Comparison of ENCODE assay signal across 8 mouse cellular contexts in genomic region chr4:10859911-10860581, GRCm38 (mm10). TPM values are rescaled to one million over a fixed set of nuclear protein-coding genes. Genes with fewer than 3 reads are reported as not detected.
DNase-seq lines count a peak whose midpoint lies in the region; ATAC-seq and TF ChIP-seq lines count a peak whose summit lies in the region.

No protein-coding gene starts in this region.

- WGBS in heart, embryonic 16.5 days = 35% methylated on average over 10 of the region's 12 CpGs
- 42% methylated on average over 11 of the region's 12 CpGs for WGBS in embryonic facial prominence, embryonic 12.5 days
- WGBS in intestine, postnatal 0 days = 53% methylated on average over 9 of the region's 12 CpGs
- 56% methylated on average over 10 of the region's 12 CpGs for WGBS in neural tube, embryonic 12.5 days

- no peak for DNase-seq in heart, adult 9 months (ENCODE audit: low spot score in 2 of 2)
- DNase-seq in adipocyte (ENCODE audit: low spot score) = no peak
- DNase-seq in testis, postnatal 10 days (ENCODE audit: low spot score) = no peak

- H3K4me2 ChIP-seq in heart, embryonic 16.5 days (ENCODE audit: low read depth, low read length) = peak overlapping the region; percentile 41
- peak overlapping the region; percentile 22; the same call in 1 of the 2 replicates for H3K4me2 ChIP-seq in embryonic facial prominence, embryonic 12.5 days (replicated peaks)
- peak overlapping the region; percentile 37 for H3K4me2 ChIP-seq in intestine, postnatal 0 days (replicated peaks; ENCODE audit: low read depth)
- peak overlapping the region; percentile 21; the same call in 1 of the 2 replicates for H3K4me2 ChIP-seq in neural tube, embryonic 12.5 days (replicated peaks)

- peak; percentile 41; the same call in 1 of the 2 replicates for ATAC-seq in heart, embryonic 16.5 days (replicated peaks; ENCODE audit: extremely low read depth, insufficient read depth, low FRiP score)
- peak; percentile 81 for ATAC-seq in embryonic facial prominence, embryonic 12.5 days (ENCODE audit: insufficient number of reproducible peaks, insufficient read depth, low FRiP score, low TSS enrichment)
- ATAC-seq in intestine, postnatal 0 days = peak; percentile 70
- ATAC-seq in neural tube, embryonic 12.5 days (ENCODE audit: low FRiP score, low read depth) = peak; percentile 71

- no peak overlapping the region for H3K9ac ChIP-seq in heart, embryonic 16.5 days (ENCODE audit: low read length)
- no peak overlapping the region for H3K9ac ChIP-seq in embryonic facial prominence, embryonic 12.5 days
- no peak overlapping the region for H3K9ac ChIP-seq in intestine, postnatal 0 days (ENCODE audit: low read depth, low read length)
- no peak overlapping the region for H3K9ac ChIP-seq in neural tube, embryonic 12.5 days

- H3K4me1 ChIP-seq in heart, embryonic 16.5 days (ENCODE audit: control insufficient read depth, insufficient read depth, low read length) = no peaks in the 10 kb centered on the region
- peaks cover 6% of the 10 kb centered on the region; the same call in 1 of the 2 replicates for H3K4me1 ChIP-seq in E14TG2a.4 (replicated peaks; ENCODE audit: low read depth, low read length)
- no peaks in the 10 kb centered on the region for H3K4me1 ChIP-seq in embryonic facial prominence, embryonic 12.5 days
- 0 out of 2 replicates have a peak, but pooled peaks cover 5% of the 10 kb centered on the region for H3K4me1 ChIP-seq in intestine, postnatal 0 days (replicated peaks; ENCODE audit: control insufficient read depth, insufficient read depth, low read length)
- no peaks in the 10 kb centered on the region for H3K4me1 ChIP-seq in neural tube, embryonic 12.5 days

- no peak for TF ChIP-seq CTCF in E14TG2a.4 (conservative IDR thresholded peaks at IDR 0.05; ENCODE audit: low read length)
- TF ChIP-seq CTCF in intestine, postnatal 0 days (IDR thresholded peaks at IDR 0.05; ENCODE audit: low read depth) = peak; percentile 41

- no peaks in the 10 kb centered on the region for H3K27me3 ChIP-seq in heart, embryonic 16.5 days (ENCODE audit: control insufficient read depth, insufficient read depth, low read length)
- 0 out of 2 replicates have a peak, but pooled peaks cover 4% of the 10 kb centered on the region for H3K27me3 ChIP-seq in E14TG2a.4 (ENCODE audit: insufficient read depth, low read length)
- 0 out of 2 replicates have a peak, but pooled peaks cover 3% of the 10 kb centered on the region for H3K27me3 ChIP-seq in embryonic facial prominence, embryonic 12.5 days
- no peaks in the 10 kb centered on the region for H3K27me3 ChIP-seq in intestine, postnatal 0 days (replicated peaks; ENCODE audit: control insufficient read depth, insufficient read depth, low read length)
- H3K27me3 ChIP-seq in neural tube, embryonic 12.5 days (replicated peaks) = no peaks in the 10 kb centered on the region

- H3K4me3 ChIP-seq in heart, embryonic 16.5 days (ENCODE audit: low read length) = peak overlapping the region; percentile 10; the same call in 1 of the 2 replicates
- H3K4me3 ChIP-seq in E14TG2a.4 (replicated peaks; ENCODE audit: low read length) = peak overlapping the region; percentile 66
- H3K4me3 ChIP-seq in embryonic facial prominence, embryonic 12.5 days = no peak overlapping the region
- H3K4me3 ChIP-seq in intestine, postnatal 0 days (ENCODE audit: low read depth, low read length) = no peak overlapping the region
- no peak overlapping the region for H3K4me3 ChIP-seq in neural tube, embryonic 12.5 days

- H3K27ac ChIP-seq in heart, embryonic 16.5 days (ENCODE audit: low read length) = no peak overlapping the region
- no peak overlapping the region for H3K27ac ChIP-seq in embryonic facial prominence, embryonic 12.5 days
- H3K27ac ChIP-seq in intestine, postnatal 0 days (ENCODE audit: low read depth, low read length) = no peak overlapping the region
- H3K27ac ChIP-seq in neural tube, embryonic 12.5 days = no peak overlapping the region

- H3K9me3 ChIP-seq in heart, embryonic 16.5 days (replicated peaks; ENCODE audit: control insufficient read depth, low read length) = no peaks in the 10 kb centered on the region
- 0 out of 2 replicates have a peak, but pooled peaks cover 6% of the 10 kb centered on the region for H3K9me3 ChIP-seq in E14TG2a.4 (ENCODE audit: low read length)
- H3K9me3 ChIP-seq in embryonic facial prominence, embryonic 12.5 days = no peaks in the 10 kb centered on the region
- no peaks in the 10 kb centered on the region for H3K9me3 ChIP-seq in intestine, postnatal 0 days (ENCODE audit: control insufficient read depth)
- H3K9me3 ChIP-seq in neural tube, embryonic 12.5 days = no peaks in the 10 kb centered on the region

- no peaks in the 10 kb centered on the region for H3K36me3 ChIP-seq in heart, embryonic 16.5 days (ENCODE audit: control insufficient read depth, insufficient read depth)
- no peaks in the 10 kb centered on the region for H3K36me3 ChIP-seq in E14TG2a.4 (ENCODE audit: insufficient read depth, low read length)
- no peaks in the 10 kb centered on the region for H3K36me3 ChIP-seq in embryonic facial prominence, embryonic 12.5 days
- H3K36me3 ChIP-seq in intestine, postnatal 0 days (ENCODE audit: control insufficient read depth, insufficient read depth) = no peaks in the 10 kb centered on the region
- H3K36me3 ChIP-seq in neural tube, embryonic 12.5 days = no peaks in the 10 kb centered on the region

RNA-seq across cellular contexts. Expression of gene 2610301B20Rik, which starts 14.3 kb away (rescaled TPM):
- 22.1 and 25.2 TPM in 2 replicates for polyA plus RNA-seq in heart, embryonic 16.5 days (2015; fragmentation: Nextera tagmentation; extraction: Ambion mirVana)
- 34.3 and 36.5 TPM in 2 replicates for polyA plus RNA-seq in embryonic facial prominence, embryonic 12.5 days (2016; fragmentation: Nextera tagmentation; extraction: Ambion mirVana)
- 10.5 and 11.5 TPM in 2 replicates for polyA plus RNA-seq in intestine, postnatal 0 days (2015; fragmentation: Nextera tagmentation; extraction: Ambion mirVana)
- polyA plus RNA-seq in neural tube, embryonic 12.5 days (2016; fragmentation: Nextera tagmentation; extraction: Ambion mirVana) = 38.0 and 42.8 TPM in 2 replicates

Comparison
In these comparisons a context has a peak if more than half of its experiments do, and no peak if none do; other contexts are left out.
1. H3K4me3 ChIP-seq: peak in heart, embryonic 16.5 days (single experiment) and E14TG2a.4 (single experiment); none in embryonic facial prominence, embryonic 12.5 days (single experiment), intestine, postnatal 0 days (single experiment) and neural tube, embryonic 12.5 days (single experiment).
2. Peak in every context shown above with its lines, with median percentiles within 50 percentile points of each other: ATAC-seq and H3K4me2 ChIP-seq.